Mouse (Mus musculus) olfactory bulb, adult 2 months (tissue): Measurements from ENCODE around the gene Slco1a5.

Source experiments
- CTCF ChIP-seq: fragments of 200-500 bp; IDR thresholded peaks from 2 replicates; pipeline ENCODE4 v1.5.1; 2012; ENCODE audit warnings: low read depth, mild to moderate bottlenecking, low read length, moderate library complexity; ENCODE audit not compliant: insufficient read depth
- POLR2A ChIP-seq: fragments of 200-500 bp; IDR thresholded peaks from 2 replicates; pipeline ENCODE4 v1.6.1; 2012; ENCODE audit warnings: mild to moderate bottlenecking, low read depth, low read length, moderate library complexity; ENCODE audit not compliant: insufficient read depth

DNA sequence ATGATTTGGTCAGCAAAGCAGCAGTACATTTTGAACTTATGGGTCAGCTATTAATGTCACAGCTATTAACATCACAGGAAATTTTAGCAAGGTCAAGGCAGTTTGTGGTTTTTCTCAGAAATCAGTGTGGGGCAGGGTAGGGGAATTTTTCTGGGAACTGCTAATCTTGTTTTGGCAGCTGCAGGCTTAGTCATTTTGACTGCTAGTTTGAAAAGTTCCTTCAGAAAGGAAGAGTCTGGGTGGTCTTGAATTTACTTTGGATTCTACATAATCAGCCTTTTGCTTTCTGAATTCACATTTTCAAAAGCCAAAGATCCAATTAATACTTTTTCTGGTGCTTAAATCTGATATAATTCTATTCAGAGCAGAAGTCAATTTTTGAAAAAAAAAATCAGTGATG is 113.0 kb downstream of the Slco1a5 start:
- TF ChIP-seq POLR2A (no peak), CTCF (no peak)
